Mouse (Mus musculus) right cerebral cortex, postnatal 36 days (tissue): ENCODE measurements around the gene Kpna7.
"Not testable (repeated sequence)": the region's sequence is repeated elsewhere in the genome, so short reads cannot be mapped to it uniquely, and the experiment has no call there.

Experiments used
- DNase-seq, 2 experiments: peaks; one replicate each; pipeline ENCODE4 v3.0.0; 2022; ENCODE audit warnings: low spot score in 2 of 2, mixed read lengths in 1 of 2

Gene Kpna7

DNA sequence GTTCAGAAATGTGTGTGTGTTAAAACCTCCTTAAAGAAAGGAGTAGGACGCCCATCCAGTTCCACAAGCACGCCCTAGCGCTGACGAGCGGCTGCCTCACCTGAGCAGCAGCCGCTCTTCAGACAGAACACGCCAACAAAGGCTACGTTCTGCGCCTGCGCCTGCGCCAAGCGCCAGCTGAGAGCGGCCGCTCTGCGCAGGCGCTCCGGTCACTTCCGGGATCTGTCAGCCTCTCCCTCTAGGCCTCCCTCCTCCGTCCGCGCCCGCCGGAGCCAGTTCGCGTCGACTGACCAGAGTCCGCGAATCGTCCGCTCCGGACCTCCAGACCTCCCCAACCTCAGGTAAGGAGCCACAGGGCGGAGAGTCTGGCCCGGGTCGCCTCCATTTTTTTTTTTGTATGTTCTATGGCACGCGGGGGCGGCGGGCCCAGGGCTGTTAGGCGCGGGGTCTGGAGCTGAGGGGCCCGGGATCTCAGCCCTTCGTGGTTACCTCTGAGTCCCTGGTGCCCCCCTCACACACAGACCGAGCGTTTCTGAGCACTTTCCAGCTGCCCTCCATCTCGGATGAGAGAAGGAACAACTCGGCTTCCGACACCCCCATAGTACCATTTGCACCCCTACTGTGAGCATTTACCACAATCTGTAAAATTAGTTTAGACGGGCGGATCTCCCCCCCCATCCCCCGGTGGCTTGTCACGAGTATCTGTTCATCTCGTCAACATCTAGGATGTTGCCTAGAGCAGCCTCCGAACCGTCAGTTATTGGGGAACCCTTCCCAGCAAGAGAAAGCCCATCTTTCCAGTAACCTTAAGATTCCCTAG lies at the start of gene Kpna7, which contains the start of gene Arpc1a:
TSS of gene Kpna7 (minus strand) at position 399 of the 820 bp plus-strand sequence.
TSS of gene Arpc1a (plus strand) at position 199 of the 820 bp plus-strand sequence.
- peak; percentile 86 to 89 for DNase-seq

GRCm38 (mm10) chr5:145133275-145133674 lies 49.4 kb upstream of the Kpna7 start:
- not testable (repeated sequence) for DNase-seq

- DNase-seq: no peak
Measured at GRCm38 (mm10) chr5:145130995-145131394, 47.2 kb upstream of the Kpna7 start.

GRCm38 (mm10) chr5:145130191-145130590 lies 46.4 kb upstream of the Kpna7 start:
- DNase-seq: peak; percentile 62 to 81

GRCm38 (mm10) chr5:145129773-145130172 lies 45.9 kb upstream of the Kpna7 start:
- DNase-seq: not testable (repeated sequence)

DNA sequence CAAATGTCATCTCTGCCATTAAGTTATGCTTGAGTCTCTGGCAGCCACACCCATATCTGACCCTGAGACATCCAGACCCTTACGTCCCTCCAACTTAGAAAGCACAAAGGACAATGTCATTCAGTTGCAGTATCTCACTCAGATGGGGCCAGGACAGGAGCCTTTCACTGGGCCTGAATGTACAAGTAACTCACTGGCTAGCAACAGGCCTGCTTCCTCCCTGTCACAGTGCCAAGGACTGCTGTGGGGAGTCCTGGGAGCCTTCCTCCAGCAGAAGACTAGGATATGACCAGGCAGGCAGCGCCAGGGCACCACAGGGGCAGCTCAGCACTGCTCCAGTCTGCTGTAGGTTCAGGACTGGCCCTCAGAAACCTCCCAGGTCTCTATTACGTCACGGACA lies 45.3 kb upstream of the Kpna7 start:
- DNase-seq: no peak

GRCm38 (mm10) chr5:145126580-145126979 lies 42.8 kb upstream of the Kpna7 start:
- DNase-seq: no peak

GRCm38 (mm10) chr5:145123396-145123795 lies 39.6 kb upstream of the Kpna7 start:
- no peak for DNase-seq

DNA sequence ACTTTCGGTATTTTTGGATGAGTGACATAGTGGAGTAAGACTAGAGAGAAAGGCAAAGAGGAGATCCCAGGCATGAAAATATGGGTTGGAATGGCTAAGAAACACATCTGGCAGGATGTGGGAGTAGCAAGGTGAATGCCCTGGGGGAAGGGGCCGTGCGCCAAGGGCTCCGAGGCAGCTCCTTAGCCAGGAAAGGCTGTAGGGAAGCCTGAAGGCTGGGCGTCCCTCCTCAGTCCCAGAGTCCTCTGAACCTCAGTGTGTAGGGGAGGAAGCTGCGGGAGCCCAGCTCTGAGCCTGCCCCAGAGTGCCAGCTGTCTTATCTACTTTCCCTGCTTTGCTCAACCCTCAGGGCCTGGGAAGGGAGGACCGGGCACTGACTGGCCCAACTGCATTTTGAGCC lies 37.1 kb upstream of the Kpna7 start:
- DNase-seq: no peak

DNA sequence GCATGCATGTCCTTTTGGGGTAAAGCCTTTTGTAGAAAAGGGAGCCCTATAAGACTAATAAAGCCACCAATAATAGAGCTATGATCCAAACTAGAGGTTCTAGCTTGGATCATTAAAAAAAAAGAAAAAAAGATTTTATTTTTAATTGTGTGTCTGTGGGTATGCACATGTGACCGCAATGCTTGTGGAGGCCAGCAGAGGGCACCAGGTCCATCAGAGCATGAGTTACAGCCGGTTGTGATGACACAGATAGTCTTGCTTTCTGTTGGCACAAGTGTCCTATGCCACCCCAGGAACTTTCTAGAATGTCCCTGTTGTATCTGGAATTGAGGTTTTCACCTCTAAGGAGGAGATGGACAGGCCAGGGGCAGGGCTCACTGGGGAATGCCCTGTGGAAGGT lies 35.6 kb upstream of the Kpna7 start:
- DNase-seq: no peak

DNA sequence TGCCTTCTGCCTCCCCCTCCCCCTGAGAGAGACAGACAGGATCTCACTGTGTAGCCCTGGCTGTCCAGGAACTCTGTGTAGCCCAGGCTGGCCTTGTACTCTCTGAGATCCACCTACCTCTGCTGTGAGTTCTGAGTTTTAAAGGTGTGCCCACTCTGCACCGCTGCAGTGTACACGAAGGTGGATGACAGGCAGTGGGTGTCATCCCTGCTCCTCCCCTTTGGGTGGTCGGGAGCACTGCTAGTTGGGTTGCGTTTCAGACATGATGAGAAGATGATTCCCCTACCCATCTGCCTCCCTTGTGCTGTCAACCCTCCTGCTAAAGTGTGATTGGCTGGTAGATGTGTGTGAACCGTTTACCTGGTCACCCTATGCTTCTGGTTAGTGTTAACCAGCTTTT lies 34.6 kb upstream of the Kpna7 start:
- DNase-seq: no peak

- DNase-seq: no peak
Measured at GRCm38 (mm10) chr5:145118005-145118404, 34.2 kb upstream of the Kpna7 start.

DNA sequence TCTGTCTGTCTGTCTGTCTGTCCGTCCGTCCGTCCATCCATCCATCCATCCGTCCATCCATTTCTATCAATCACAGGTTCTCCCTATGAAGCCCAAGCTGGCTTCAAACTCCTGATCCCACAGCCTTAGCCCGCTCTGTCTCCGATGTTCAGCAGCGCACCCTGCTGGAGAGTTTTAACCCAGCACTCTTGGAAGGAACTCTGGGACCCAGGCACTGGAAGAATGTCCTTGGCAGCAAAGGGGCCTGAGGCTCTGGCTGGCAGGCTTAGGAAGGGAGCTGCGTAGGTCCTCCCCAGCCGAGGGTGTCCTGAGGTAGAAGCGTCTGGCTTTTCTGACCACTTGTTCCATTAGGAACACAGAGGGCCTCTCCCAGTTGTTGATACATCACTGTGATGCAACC lies 33.1 kb upstream of the Kpna7 start:
- DNase-seq: no peak

DNA sequence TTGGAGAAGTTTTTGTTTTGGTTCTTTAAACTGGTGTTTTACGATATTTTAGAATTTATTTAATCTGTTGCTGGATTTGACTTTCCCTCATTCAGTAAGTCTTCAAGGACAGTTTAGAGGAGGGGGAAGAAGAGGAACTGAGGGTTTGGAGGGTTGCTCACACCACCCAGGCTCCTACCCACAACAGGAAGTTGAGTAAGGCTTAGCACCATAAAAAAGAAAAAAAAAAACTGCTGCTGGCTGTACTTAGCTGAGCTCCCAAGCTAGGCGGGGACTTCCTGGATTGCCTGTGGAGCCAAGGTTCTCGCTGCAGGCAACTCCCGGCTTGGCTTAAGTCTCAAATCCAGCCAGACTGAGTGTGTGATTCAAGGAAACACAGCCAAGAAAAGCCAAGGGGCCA lies 32.5 kb upstream of the Kpna7 start:
- no peak for DNase-seq

DNA sequence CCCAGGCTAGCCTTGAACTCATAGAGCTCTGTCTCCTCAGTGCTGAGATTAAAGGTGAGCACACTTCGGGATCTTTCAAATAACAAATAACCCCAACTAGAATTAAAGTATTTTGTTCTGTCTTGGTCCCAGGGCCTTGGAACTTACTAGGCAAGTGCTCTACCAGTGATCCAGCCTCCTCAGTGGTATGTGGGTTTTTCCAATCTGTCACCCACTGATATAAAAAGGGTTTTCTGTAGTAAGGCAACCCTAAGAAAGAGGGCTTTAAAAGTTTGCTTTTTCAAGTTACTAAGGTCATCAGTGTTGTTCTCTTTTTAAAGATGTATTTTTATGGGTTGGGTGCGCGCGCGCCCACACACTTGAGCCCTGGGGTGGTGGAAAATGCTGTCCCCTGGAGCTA lies 31.9 kb upstream of the Kpna7 start:
- DNase-seq: no peak

- no peak for DNase-seq
Measured at GRCm38 (mm10) chr5:145114606-145115473, 31.0 kb upstream of the Kpna7 start.

- no peak for DNase-seq
Measured at GRCm38 (mm10) chr5:145114071-145114605, 30.3 kb upstream of the Kpna7 start, which contains the start of gene Arpc1b. TSS of gene Arpc1b (plus strand) at chr5:145114215.

- no peak for DNase-seq
Measured at GRCm38 (mm10) chr5:145113416-145113815, 29.6 kb upstream of the Kpna7 start.

DNA sequence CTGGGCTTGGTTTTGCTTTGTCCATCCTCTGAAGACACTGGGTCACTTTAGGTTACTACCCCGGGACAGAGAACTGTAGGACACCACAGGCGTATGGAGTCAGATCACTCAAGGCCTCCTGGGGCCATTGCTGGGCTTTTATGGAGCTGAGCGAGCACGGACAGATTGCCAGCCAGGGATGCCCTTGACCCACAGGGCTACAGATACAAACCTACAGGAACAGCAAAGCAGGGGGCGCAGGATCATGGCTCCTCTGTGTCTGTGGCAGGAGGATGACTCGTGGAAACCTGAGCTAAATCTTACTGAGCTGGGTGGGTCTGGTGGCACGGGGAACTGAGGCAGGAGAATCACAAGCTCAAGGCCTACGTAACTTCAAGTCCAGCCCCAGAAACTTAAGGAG lies 28.7 kb upstream of the Kpna7 start:
- no peak for DNase-seq

DNA sequence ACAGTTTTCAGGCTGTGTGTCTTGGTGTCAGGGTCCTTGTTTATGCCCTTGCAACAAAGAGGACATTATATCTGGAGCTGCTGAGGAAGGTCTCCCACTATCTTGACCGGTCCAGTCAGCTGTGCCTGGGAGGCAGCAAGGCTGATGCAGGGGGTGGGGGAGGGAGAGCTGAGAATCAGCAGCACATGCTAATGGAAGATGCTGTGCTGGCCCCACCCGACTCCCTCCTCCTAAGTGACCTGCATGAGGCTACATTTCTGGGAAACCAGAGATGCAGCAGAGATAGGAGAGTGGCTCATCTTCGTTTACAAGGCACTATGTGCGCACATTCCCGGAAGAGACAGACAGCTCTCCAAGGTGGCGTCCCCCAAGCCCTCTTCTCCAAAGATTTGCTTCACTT lies 26.6 kb upstream of the Kpna7 start:
- no peak for DNase-seq

DNA sequence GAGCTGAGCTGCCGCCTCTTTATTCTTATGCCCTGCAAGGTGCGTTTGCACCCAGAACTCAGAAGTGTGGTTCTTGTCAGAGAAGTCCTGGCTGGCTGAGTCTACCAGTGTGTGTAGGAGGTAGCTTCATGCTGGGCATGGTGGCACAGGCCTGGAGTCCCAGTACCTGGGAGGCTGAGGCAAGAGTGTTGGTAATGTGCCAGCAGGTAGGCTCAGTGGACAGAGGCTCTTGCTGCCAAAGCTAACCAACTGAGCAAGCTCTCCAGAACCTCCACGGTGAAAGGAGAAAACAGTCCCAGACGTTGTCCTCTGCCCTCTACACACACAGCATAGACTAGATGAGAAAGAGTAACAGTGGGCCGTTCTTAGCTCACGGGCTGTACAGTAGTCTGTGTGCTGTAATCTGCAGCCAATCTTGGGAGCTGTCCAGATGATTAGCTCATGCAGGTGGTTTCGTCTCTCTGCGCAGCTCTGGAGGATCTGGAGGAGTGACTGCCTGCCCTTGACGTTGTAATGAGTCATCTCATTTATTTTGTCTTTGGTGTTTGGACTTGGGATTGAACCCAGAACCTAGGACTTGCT lies 22.0 kb upstream of the Kpna7 start:
- DNase-seq: no peak

DNA sequence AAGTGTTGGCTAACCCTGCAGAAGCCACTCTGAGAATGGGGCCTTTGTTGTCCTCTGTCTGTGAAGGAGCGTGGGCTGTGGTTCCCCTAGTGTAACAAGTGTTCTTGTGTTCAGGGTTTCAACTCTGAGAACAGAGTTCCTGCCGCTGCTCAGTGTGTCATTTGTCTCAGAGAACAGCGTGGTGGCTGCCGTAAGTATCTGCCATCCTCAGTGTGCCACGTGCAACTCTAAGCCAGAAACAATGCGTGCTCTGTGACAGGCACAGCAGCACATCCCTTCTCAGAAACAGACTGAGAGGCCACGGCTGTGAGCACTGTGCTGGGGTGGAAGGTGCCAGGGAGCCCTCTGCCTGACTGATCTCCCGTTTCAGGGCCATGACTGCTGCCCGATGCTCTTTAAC lies 20.5 kb upstream of the Kpna7 start:
- no peak for DNase-seq
